Mouse (Mus musculus) cerebellum, adult (tissue): ENCODE measurements around the gene Smok3c.
"Not testable (repeated sequence)": the region's sequence is repeated elsewhere in the genome, so short reads cannot be mapped to it uniquely, and the experiment has no call there.

Source experiments
- ATAC-seq: cut with Nextera tagmentation; 2 replicates; pipeline ENCODE4 v1.9.2; 2017; ENCODE audit warnings: mild to moderate bottlenecking, moderate library complexity, mixed read lengths; ENCODE audit not compliant: insufficient number of reproducible peaks, low FRiP score, low TSS enrichment

Smok3c gene

GRCm38 (mm10) chr5:138092771-138093170, 39.8 kb downstream of the Smok3c start:
- ATAC-seq: no peak

- ATAC-seq: no peak
Observed at GRCm38 (mm10) chr5:138094474-138094873, 41.5 kb downstream of the Smok3c start.

- no peak for ATAC-seq
Observed at GRCm38 (mm10) chr5:138104976-138105375, 52.0 kb downstream of the Smok3c start.

DNA sequence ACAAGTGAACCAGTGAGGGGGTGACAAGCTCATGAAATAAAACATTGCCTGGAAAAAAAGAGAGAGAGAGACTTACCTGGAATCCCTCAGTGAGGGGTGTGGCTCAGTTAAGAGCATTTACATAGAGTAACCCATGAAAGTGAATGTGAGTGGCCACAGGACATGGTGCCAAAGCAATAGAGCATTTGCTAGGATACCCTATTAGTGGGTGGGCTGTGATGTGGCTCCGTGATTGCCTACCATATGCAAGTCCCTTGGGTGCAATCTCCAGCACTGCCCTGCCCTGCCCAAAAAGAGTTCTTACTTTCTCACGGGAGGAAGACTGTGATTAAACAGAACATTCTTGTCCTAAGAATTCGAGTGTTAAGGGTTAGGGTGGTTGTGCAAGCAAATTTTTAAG, 54.1 kb downstream of the Smok3c start:
- ATAC-seq: no peak

GRCm38 (mm10) chr5:138109847-138110396, 56.9 kb downstream of the Smok3c start:
- ATAC-seq: not testable (repeated sequence)
